Mouse (Mus musculus) splenic B cell, adult 2 months (primary cell): ENCODE data around the gene Fopnl.

ENCODE experiments used
- DNase-seq: peaks from one replicate; pipeline ENCODE4 v3.0.0-alpha.2; 2011; ENCODE audit warnings: low read depth, low spot score
- H3K27me3 ChIP-seq: 2 replicates; pipeline ENCODE4 v1.6.1; 2012; ENCODE audit warnings: mild to moderate bottlenecking, low read length, moderate library complexity, mixed read lengths; ENCODE audit not compliant: control insufficient read depth, poor library complexity, insufficient read depth, severe bottlenecking
- H3K36me3 ChIP-seq: 2 replicates; pipeline ENCODE4 v1.6.1; 2012; ENCODE audit warnings: mild to moderate bottlenecking, low read length, moderate library complexity, mixed read lengths; ENCODE audit not compliant: control insufficient read depth, poor library complexity, insufficient read depth, severe bottlenecking

The Fopnl gene

GRCm38 (mm10) chr16:14316884-14317876, at the start of gene Fopnl:
Gene Fopnl (minus strand): TSS chr16:14317405.
- H3K27me3 ChIP-seq, result no peaks in the 10 kb centered on the region

GRCm38 (mm10) chr16:14366017-14366416, 48.8 kb upstream of the Fopnl start:
- Histone ChIP-seq H3K36me3 (no peaks in the 10 kb centered on the region), H3K27me3 (no peaks in the 10 kb centered on the region)
- no peak for DNase-seq

More at GRCm38 (mm10) chr16:14316884-14317876, at the start of gene Fopnl:
- no peaks in the 10 kb centered on the region for H3K36me3 ChIP-seq
- peak; percentile 98 for DNase-seq

- Histone ChIP-seq H3K36me3 (no peaks in the 10 kb centered on the region), H3K27me3 (no peaks in the 10 kb centered on the region)
- no peak for DNase-seq
Observed at GRCm38 (mm10) chr16:14365457-14365856, 48.3 kb upstream of the Fopnl start.

- H3K27me3 ChIP-seq, result no peaks in the 10 kb centered on the region
- DNase-seq, result no peak
- no peaks in the 10 kb centered on the region for H3K36me3 ChIP-seq
Observed at GRCm38 (mm10) chr16:14364066-14364465, 46.9 kb upstream of the Fopnl start.

GRCm38 (mm10) chr16:14363496-14363895, 46.3 kb upstream of the Fopnl start:
- H3K27me3 ChIP-seq, result no peaks in the 10 kb centered on the region
- H3K36me3 ChIP-seq, result no peaks in the 10 kb centered on the region

DNA sequence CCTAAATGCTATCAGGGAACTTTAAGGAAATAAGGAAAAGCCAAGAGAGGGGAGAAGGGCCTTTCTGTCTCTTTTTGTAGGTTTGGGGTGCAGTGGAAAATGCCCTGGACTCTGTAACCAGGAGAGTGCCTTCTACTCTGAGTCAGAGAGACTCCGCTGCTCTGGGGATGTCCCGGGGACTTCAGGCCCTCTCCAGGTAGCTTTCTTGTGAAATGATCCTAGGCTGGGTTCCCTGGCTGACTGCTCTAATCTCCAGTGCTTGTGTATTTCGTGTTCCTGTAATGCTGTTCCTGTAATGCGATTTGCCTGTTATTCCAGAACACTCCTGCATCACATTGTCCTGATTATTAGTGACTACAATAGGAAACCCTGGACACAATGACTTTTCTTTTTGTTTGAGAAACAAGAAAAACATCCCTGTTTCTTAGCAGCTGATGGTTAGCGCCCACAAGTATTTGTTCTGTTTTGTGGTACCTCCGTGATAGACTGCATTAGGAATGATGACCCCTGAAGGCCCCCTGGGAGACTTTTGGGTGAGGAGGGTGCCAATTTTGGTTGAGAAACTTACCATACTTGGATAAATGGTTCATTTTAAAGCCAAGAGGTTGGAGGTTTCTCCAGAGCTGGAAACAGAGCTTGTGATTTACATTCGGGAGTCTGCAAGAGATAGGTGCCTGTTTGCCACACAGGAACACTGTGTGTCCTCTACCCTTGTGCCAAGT, 45.1 kb upstream of the Fopnl start:
- no peak for DNase-seq
- H3K27me3 ChIP-seq, result no peaks in the 10 kb centered on the region
- no peaks in the 10 kb centered on the region for H3K36me3 ChIP-seq

More at GRCm38 (mm10) chr16:14363496-14363895, 46.3 kb upstream of the Fopnl start:
- no peak for DNase-seq

DNA sequence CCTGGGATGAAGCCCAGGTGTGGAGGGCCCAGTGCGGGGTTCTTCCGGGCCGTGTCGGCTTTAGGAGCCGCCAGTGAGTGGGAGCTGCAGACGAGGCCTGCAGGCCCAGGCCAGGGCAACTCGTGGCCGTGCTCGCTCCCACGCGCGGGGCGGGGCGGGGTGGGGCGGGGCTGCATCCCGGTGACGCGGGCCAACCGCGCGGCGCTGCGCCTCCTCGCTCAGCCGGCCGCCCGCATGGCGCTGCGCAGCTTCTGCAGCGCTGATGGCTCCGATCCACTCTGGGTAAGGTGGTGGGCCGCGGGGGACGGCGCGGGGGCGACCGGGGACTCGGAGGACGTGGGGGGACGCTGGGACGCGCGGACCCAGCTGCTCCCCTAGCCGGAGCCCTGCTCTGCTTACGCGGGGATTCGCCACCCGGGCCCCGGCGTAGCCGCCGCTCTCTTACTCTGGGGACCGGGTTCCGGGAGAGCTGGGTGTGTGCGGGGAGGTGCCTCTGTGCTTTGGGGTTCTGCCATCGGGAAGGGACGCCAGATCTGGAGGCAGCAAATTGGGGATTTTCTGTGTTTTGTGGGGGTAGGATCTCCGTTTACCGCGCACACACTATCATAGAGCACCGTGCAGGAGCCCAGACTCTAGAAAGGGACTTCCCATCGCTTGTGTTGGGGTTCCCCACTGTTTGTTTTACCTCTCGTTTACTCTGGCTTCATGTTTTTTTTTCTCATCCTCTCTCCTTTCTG, 44.3 kb upstream of the Fopnl start, which contains the start of gene Abcc1:
Abcc1 (plus strand) TSS at position 197 of the 737 bp plus-strand sequence.
- DNase-seq, result peak; percentile 75
- Histone ChIP-seq H3K27me3 (no peaks in the 10 kb centered on the region), H3K36me3 (no peaks in the 10 kb centered on the region)

DNA sequence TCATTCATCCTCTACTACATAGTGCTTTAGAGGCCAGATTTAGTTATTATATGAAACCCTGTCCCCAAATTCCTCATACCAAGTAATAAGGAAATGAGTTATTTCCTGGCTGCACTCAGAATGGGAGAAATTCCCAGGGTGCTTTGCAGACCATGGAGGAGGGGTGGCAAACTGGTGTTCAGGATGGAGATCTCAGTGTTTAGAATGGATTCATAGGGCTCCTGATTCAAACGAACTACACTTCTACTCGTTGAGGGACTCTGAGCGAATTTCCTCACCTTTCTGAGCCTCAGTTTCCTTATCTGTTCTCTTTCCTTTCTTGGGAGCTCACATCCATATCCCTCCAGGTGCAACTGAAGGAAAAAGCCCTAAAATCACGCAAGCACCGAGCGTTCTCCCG, 43.7 kb upstream of the Fopnl start:
- DNase-seq, result no peak
- Histone ChIP-seq H3K36me3 (no peaks in the 10 kb centered on the region), H3K27me3 (no peaks in the 10 kb centered on the region)

- H3K36me3 ChIP-seq, result no peaks in the 10 kb centered on the region
- no peaks in the 10 kb centered on the region for H3K27me3 ChIP-seq
- DNase-seq, result no peak
Observed at GRCm38 (mm10) chr16:14358531-14358930, 41.3 kb upstream of the Fopnl start.

- Histone ChIP-seq H3K27me3 (no peaks in the 10 kb centered on the region), H3K36me3 (no peaks in the 10 kb centered on the region)
- no peak for DNase-seq
Observed at GRCm38 (mm10) chr16:14357859-14358258, 40.7 kb upstream of the Fopnl start.

DNA sequence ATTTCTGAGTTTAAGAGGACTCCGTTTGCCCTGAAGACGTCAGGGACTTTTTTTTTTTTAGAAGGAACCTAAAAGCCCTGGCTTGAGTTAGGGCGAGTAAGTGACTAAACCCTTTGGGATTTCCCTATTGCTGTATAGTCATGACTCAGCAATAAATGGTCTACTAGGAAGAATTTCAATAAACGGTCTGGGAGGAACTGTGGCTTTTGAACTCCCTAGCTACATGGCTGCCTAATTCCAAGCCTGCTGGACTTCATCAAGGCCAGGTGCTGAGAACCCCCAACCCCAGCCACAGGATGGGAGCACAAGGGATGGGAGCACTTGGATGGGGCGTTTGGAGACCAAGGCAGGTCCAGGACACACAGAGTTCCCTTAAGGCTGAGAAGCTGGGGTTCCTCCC, 35.5 kb upstream of the Fopnl start:
- H3K36me3 ChIP-seq, result no peaks in the 10 kb centered on the region
- no peaks in the 10 kb centered on the region for H3K27me3 ChIP-seq
- DNase-seq, result no peak

DNA sequence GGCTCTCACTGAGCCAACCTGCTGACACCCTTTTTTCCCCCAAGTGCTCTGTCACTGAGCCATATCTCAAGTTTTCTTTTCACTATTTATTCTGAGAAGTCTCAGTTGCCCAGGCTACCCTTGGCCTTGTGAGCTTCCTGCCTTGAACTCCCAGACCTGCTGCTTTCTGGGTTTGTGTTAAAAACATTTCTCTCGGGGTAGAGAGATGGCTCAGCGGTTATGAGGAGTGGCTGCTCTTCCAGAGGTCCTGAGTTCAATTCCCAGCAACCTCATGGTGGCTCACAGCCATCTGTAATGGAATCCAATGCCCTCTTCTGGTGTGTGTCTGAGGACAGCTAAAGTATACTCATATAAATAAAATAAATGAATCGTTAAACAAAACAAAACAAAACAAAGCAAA, 35.0 kb upstream of the Fopnl start:
- DNase-seq, result no peak
- Histone ChIP-seq H3K27me3 (no peaks in the 10 kb centered on the region), H3K36me3 (no peaks in the 10 kb centered on the region)

DNA sequence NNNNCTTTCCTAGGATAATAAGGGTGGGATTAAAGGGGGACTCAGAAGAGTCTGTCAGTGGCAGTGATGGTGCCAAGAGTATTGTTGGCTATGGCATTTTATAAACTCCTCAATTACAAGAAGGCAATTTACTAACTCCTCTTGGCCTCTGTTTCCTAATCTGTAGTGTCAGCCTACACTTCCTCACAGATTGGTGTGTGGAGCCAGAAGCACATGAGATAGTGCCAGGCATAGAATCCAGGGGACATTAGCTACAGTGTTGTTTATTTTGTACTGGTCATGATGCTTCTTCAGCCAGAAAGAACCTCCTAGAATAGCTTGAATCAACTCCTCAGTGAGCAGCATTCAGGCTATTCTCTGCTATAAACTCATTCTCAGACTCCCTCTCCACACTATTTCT, 34.4 kb upstream of the Fopnl start:
- DNase-seq, result no peak
- Histone ChIP-seq H3K36me3 (no peaks in the 10 kb centered on the region), H3K27me3 (no peaks in the 10 kb centered on the region)

- no peaks in the 10 kb centered on the region for H3K36me3 ChIP-seq
- DNase-seq, result no peak
- no peaks in the 10 kb centered on the region for H3K27me3 ChIP-seq
Observed at GRCm38 (mm10) chr16:14344967-14345366, 27.8 kb upstream of the Fopnl start.
